Mouse (Mus musculus): Measurements from ENCODE around the gene Baiap2.
A peak's percentile ranks its signal among the peaks of the same experiment; 100 is the strongest.

Baiap2 gene

DNA sequence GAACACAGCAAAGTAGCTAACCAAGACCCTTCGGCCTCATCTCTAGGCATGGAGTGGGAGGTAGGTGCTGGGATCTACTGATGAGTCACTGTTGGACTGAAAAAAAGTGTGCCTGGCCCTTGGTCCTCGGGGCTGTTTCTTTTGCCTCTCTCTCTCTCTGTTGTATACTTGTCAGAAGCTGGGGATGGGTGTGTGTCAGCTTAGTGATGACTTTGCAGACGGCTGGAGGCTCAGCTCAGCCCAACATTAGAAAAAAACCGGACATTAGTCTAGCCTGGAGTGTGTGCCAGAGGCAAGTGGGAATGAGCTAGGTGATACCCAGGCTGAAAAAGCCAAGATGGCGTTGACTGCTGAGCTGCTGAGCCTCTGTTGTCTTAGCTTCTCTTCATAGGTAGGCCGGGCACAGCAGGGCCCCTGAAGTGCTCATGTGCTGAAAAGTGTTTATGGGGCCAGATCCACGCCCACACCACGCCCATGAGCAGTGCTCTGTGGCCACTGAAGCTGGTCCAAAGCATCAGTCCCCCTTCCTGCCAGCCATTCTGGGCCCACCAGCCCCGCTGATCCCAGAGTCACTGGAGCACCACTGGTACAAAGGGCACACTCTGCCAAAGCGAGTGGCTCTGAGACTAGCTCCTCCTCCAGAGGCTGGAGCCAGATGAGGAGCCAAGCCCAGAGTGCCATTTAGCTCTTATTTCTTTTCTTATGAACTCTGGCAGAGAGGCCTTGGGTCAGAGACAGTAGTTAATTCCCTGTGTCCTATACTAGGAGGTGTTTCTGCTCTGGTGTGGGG, 37.2 kb downstream of the Baiap2 start:
- no peak for DNase-seq (ENCODE audit: low spot score)

DNA sequence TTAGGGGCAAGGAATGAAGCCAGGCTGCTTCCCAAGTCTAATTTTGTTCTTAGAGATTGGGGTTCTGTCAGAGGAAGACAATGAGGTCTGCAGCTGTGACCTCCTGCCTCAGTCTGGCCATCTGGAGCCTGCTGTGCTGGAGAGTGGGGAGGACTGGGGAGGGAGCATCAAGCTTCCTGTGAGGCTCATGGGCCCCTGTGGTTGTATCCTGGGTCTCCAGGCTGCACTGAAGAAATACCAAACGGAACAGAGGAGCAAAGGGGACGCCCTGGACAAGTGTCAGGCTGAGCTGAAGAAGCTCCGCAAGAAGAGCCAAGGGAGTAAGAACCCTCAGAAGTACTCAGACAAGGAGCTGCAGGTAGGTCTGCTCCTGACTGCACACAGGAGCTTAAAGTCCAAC, 39.2 kb downstream of the Baiap2 start:
- no peak for DNase-seq (ENCODE audit: low spot score)

DNA sequence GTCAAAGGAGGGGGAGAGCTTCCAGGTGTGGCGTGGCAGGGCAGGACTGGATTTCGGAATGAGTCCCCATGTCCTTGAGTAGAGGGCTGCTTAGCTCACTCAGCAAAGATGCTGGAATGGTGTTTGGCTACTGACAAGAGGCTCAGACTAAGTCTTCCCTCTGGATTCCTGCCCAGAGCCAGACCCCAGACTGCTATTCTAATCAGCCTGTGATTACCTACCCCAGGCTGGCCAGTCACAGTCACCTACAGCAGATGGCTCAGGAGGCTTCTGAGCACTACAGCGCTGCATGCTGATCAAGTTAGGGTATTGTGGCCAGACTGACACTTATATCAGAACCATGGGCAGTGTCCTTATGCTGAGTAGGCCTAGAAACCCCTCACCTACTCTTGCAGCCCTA, 39.7 kb downstream of the Baiap2 start:
- DNase-seq (ENCODE audit: low spot score) = no peak

DNA sequence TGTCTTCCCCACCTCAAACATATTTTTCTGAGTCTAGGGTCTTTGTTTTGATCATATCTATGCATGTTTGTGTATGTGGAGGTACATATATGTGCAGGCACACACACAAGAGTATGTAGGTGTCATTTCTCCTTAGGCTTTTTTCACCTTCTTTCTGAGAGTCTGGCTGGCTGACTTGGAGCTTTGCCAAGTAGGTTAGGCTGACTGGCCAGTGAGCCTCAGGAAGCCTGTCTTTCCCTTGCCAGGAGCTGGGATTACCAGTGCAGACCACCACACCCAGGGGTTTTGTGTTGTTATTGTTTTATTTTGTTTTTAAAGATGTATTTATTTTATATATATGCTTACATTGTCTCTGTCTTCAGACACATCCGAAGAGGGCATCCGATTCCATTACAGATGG, 40.6 kb downstream of the Baiap2 start:
- DNase-seq (ENCODE audit: low spot score) = no peak

DNA sequence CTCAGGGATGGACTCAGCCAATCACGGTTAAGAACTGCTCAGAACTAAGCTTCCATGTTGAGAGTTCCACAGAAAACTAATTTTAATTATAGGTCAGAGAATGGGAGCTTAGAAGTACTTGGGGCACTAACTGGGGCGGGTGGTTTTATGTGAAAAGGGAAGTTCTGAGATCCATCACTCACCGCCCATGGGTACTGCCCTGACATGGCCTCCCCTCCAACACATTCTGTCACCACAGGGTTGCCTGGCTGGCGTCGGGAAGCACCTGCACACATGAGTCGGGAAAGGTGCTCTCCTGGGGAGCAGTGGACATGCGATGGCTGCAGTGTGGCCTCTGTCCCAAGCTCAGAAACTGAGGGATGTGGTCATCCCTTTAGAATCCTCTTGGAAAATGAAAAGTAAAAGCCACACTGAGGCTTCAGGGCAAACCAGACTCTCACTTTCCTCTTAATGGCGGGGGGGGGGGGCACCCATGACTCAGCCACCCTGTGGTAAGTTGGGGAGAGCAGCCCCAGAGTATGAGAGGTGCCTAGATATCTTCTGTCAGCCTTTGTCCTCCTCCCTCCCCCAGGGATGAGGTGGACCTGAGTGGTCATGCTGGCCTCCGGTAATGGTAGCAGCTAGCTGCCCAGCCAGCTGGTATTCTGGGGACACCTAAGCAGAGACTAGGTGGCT, 44.3 kb downstream of the Baiap2 start:
- DNase-seq (ENCODE audit: low spot score) = no peak

DNA sequence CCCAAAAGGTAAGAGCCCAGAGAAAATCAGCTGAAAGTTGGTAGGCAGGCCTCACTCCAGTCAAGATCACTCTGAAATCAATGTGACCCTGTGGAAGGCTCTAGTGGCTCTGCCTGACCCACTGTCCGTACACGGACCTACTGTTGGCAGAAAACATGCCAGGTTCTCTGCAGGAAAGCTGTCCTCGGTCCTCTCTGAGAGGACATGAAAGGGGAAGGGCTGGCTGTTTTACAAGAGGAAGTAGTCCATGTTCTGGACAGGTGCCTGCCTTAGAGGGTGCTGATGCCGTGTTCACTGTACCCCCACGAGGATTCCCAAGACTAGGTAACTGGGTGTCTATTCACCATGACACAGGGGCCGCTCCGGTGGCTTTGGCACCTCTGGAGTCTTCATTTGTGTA, 45.3 kb downstream of the Baiap2 start:
- no peak for DNase-seq (ENCODE audit: low spot score)

DNA sequence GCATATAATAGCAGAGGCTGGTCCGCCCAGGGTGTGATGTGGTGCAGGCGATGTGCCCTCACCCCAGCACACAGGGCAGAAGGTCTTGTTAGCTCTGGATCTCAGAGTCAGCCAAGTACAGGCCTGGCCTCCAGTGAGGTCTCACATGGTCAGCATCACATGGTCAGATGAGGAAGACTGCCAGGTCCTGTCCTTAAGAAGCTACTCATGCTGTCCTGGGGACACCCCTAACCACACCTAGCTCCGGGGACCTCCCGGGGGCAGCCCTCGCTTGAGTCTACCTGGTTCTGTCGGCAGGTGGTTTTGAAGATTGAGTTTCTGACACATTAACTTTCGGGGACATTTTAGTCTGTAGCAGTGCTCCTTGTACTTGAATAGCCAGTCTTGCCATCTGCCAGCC, 45.8 kb downstream of the Baiap2 start:
- no peak for DNase-seq (ENCODE audit: low spot score)

DNA sequence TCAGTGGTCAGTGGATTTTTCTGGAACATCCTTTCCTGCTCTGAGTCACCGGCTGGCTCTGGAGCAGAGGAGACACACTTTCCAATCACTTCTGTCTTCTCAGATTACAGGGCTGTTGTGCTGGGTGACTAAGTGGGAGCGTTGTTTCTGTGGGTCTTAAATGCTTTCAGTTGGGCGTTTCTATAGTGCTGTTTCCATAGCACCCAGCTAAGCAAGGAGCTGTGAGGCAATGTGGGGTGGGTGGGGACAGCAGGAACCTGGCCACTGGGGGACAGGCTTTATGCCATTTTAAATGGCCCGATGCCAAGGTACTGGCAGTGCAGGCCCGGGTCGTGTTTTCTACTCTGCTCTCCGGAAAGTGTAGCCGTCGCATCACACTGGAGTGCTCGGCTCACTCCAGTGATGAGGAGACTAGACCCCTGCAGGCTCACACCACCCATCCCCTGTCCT, 46.6 kb downstream of the Baiap2 start:
- no peak for DNase-seq (ENCODE audit: low spot score)

DNA sequence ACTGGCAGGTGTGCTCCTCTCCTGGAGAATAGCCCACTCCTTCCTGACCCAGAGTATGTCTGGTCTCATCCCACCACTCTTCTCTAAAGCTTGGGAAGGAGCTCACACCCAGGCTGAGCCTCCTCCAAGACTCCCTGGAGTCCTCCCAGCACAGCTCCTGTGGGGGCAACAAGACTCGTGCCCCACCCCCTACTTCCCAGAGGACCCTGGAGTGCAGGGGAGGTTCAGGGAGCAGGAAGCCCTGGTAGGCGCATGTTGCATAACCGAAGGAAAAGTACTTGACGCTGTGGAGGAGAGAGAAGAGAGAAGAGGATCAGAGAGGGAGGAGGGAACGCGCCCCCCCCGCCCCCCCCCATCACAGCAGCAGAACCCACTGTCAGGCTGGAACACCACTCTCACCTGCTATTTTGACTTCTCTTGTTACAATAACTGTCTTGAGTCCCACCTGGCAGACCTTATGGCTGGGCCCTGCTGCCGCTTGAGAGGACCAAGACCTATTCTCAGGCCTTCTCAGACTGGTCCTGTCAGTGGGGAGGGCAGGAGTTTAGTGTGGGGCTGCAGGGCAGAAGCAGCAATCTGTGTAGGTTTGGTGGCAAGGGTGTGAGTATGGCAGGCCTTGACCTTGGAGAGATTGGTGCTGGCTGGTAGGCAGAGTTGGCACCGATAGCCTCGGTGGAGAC, 48.2 kb downstream of the Baiap2 start:
- DNase-seq (ENCODE audit: low spot score) = no peak

DNA sequence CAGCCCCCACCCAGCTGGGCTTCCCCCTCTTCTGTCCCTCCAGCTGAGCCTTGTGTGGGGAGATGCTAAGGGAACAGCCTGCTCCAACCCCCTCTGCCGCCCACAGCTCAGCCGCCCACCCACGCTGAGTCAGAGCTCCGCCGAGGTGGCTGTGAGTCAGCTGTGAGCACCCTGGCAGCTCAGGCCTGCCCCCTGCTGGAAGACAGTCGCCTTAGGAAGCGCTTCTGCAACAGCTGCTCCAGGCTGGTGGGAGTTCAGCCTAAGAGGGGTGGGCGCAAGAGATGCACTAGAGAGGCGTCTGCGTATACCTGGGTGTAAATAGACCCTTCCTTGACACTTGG, 48.7 kb downstream of the Baiap2 start:
- peak; percentile 91 for DNase-seq (ENCODE audit: low spot score)

DNA sequence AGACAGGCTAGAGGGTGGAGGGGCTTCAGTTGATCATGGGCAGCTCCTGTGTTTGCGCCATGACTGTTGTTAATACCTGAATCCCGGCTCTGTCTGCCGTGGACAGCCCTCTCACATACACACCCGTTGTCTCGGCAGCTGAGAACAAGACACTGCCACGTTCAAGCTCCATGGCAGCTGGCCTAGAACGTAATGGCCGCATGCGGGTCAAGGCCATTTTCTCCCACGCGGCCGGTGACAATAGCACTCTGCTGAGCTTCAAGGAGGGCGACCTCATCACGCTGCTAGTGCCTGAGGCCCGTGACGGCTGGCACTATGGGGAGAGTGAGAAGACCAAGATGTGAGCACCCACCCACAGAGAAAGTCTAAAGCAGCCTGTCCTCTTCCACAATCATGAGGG, 54.8 kb downstream of the Baiap2 start:
- DNase-seq (ENCODE audit: low spot score) = no peak

DNA sequence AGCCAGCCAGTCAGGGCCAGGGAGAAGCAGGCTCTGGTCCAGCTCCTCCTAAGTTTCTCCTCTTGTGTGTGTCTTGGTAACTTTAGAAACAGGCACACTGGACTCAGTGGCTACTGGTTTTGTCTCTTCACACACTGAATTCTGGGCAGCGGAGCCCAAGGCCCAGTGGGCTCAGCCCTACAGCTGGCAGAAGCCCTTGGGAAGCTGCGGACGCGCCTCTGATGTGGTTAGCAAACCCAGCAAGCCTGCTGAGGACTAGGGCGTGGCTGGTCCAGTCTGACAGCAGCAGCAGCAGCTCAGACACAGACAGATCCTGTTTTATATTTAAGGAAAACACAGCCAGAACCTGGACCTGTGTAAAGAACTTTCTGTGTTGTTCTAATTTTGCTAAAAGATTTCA, 59.5 kb downstream of the Baiap2 start:
- DNase-seq (ENCODE audit: low spot score) = no peak

DNA sequence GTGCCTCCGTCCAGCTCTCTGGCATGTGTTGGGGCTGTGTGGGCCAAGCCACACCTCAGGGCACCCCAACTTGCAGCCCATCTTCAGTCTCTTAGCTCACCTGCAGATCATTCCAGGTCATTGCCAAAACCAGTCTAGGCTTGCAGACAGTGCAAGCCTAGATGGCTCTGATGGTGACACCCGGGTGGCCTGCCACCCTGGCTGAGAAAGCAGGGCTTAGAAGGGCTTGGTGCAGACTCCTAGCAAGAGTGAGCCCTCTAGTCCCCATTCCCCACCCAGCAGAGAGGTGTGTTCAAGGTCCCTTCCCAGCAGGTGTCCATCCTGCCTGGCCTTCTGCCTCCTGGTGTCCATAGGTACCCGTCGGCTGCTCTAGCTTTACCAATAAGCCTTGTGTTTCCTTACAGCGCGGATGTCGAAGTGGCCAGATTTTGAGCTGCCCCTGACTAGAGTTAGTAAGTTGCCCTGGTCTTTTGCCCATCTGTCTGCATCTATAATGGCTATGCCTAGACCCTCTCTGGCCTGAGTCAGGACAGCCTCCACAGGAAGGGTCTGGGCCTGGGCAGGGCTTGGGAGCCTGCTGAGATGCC, 60.2 kb downstream of the Baiap2 start:
- DNase-seq (ENCODE audit: low spot score) = no peak

DNA sequence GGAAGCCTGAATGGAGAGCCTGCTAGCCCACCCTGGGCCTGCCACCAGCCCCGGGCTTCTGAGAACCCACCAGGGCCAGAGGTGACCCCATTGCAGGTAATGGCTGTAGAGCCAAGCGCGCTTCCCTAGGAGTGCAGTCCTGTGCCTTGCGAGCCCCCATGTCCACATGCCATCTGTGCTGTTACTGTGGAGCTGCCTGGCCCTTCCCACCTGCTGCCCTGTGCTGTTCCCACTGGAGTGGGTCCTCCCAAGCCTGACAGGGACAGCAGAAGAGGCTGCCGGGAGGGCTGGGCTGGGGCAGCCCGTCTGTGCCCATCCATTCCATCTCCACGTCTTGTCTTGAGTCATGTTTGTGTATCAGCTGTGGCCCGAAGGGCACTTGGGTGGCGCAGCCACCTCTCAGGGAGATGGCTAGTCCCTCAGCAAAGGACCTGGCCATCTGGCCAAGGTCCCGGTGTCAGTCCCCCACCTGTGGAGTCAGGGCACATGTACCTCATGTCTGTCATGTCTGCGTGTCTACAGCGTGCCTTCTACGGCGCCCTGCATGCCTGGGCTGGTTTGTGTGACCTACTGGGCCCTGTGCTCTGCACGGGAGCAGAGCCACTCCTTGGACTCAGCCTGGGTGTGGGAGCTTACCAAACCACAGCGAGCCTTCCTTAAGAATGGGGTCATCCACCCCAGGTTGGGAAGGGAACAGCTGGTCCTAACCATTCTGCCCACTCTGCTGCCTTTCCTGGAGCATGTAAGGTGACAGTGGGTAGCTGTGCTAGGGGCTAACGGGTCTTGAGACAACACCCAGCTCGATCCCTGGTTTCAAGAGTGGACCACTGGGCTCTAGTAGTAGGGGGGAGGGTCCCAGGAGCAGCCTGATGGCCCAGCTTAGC, 63.1 kb downstream of the Baiap2 start:
- DNase-seq (ENCODE audit: low spot score) = no peak

DNA sequence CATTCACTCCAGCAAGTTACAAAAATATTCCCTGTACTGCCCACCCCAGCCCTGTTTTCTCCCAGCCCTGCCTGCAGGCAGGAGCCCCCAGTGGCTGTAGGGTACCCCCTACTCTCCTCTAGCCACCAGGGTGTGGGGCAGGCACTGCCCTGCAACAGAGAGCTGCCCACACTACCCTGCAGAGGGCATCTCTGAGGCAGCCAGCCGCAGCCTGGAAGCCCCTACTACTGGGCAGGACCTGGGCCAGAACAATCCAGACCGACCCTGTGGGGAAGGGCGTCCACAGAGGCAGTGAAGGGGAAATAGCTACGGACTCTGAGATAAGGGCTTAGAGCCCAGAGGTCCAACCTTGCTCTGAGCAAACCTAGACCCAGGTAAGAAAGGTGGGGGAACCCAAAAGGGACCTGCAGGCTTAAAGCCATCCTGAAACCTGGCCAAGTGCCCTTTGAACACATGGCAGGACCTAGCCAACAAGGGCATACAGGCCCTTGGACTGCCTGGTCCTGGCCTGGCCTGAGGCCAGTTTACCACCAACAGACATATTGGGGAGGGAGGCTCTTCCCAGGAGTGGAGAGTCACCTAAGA, 65.0 kb downstream of the Baiap2 start:
- DNase-seq (ENCODE audit: low spot score) = no peak

DNA sequence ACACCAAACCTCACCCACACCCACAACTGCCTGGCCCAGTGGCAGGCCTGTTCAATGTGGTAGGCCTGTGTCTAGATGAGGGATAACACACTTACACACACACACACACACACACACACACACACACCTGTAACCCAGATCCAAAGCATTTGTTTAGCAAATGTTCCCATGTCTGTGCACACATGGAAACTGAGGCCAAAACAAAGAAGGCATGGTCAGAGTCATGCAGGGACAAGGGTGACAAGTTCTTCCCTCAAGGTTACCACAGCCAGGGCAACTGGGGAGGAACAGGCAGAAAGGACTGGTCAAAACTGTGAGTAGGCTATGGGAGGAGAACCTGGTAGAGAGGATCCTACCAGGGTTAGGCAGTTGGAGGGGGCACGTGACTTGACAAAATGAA, 65.9 kb downstream of the Baiap2 start:
- DNase-seq (ENCODE audit: low spot score) = no peak

DNA sequence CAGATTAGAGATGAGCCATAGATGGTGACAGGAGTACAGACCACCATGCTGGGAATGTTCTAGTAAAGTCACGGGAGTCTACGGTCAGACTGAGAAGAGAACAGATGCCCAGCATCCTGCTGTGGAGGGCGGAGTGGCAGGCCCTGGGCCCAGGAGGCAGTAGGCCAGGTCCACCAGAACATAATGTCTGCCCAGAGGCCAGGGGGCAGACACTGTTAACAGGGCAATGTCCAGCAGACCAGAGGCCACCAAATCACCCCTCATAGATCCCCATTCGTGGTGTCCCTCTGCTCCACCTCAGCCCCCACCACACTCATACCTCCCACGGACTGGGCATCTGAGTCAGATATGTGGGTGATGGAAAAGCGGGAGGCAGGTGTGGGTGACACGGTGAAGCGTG, 66.4 kb downstream of the Baiap2 start:
- no peak for DNase-seq (ENCODE audit: low spot score)

DNA sequence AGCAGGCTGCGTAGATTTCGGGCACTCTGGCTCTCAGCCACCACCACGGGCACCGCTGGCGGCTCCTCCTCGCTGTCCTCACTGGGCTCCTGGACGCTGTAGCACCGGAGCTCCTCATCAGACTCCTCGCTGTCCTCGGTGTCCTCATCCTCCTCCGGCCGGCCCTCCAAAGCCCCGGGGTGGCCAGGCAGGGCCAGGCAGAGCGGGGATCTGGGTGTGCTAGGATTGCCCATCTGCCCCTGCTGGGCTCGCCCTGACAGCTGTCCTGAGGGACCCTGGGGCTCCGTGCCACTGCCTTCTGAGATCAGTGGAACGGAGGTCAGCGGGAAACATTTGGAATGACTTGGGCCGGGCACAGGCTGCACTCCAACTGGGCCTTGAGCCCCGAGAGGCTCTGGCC, 67.4 kb downstream of the Baiap2 start:
- no peak for DNase-seq (ENCODE audit: low spot score)

DNA sequence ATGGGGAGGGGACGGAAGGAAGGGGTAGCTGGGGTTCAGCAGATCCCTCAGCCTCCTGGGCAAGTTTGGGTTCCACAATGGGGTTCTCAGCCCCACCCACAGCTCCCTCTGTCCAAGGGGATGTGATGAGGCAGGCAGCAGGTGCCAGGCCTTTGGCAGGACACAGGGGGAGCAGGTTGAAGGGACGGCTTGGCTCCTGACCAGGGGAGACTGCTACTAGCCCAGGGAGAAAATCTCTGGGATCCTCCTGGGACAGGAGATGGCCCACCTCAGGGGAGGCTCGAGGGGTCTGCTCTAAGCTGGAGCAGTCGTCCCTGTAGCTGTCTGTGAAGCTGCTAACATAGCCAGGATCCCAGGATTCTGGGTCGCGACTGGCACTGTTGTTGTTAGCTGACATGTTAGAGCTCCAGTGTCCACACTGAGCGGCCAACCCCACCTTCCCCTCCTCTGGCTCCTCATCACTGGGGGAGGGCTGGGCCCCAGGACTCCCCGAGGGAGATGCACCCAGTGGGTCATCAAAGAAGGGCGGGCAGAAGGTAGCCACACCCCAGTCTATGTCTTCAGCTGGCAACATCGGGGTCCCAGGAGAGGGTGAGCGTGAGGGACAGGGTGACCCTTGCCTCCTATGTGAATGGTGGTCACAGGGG, 68.7 kb downstream of the Baiap2 start:
- no peak for DNase-seq (ENCODE audit: low spot score)

DNA sequence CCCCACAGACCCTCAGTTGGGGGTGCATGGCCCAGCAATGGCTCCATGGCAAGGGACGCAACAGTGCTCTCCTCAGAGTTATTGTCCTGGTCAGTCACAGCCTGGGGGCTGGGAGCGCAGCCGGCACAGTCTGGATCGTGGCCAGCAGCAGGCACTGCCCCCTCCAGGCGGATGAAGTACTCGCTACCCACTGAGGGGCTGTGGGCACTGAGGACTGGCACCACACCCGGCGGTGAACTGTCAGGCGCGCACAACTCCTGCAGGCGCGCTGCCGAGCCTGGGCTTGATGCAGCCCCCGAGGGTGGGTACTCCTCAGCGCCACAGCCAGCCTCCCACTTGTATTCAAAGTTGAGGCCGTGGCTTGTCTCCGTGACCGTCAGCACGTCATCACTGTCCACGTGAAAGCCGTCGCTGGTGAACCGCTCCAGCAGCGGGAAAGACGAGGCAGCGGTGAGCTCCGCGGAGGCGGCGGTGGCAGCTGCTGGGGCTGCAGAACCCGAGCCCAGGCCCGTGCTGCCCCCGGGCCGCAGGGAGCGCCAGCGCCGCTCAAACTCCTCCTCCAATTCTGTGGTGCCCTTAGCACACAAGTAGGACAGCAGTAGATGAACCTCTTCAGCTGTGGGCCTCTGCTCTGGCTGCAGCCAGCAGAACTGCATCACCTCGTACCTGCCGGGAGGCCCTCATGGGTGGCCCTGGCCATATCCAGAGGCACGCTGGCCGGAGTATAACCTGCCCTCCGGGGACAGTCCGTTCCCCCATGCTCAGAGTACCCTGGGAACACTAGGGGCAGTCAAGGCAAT, 69.4 kb downstream of the Baiap2 start:
- no peak for DNase-seq (ENCODE audit: low spot score)

Measured in ovary, postnatal 14 days (tissue).